Mouse (Mus musculus) cerebellum, adult 9-11 months (tissue): ENCODE data around the gene Ahcyl2.
"Not testable (repeated sequence)": the region's sequence is repeated elsewhere in the genome, so short reads cannot be mapped to it uniquely, and the experiment has no call there.

Experiments used
- DNase-seq: peaks from one replicate; pipeline ENCODE4 v3.0.0; 2022

Ahcyl2 gene

DNA sequence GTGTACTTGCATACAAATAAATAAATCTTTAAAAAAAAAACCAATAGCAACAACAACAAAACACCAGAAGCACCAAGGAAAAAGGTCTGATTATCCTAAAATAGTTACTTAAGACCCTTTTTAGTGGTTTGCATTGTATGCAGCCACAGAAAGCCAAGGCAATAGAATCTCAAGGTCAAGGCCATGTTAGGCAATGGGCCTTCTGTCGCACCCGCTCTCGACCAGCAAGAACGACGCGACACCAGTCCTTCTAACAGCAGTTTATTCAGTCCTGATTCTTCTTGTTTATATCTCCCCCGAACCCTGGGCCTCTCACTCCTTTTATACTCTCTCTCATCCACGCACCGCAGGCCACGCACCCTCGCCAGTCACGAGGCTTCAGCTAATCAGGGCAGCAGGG, 48.6 kb downstream of the Ahcyl2 start:
- DNase-seq = not testable (repeated sequence)

DNA sequence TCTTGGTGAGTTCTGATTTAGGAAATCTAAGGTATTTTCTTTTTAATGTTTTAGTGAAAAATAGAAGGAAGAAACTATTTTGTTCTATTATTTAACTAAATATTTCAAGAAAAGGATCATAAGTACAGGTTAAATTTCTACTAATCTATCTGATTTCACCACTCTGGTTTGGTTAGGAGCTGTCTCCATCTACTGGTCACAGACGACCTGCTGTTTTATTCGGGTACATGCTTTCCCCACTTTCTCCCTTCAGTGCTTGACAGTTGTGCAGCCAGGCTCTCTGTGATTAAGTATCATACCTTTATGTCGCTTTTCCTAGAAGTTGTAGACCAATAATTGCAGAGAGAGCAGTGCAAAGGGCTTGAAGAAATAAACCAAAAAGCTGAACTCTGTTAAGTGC, 51.5 kb downstream of the Ahcyl2 start:
- DNase-seq = no peak

DNA sequence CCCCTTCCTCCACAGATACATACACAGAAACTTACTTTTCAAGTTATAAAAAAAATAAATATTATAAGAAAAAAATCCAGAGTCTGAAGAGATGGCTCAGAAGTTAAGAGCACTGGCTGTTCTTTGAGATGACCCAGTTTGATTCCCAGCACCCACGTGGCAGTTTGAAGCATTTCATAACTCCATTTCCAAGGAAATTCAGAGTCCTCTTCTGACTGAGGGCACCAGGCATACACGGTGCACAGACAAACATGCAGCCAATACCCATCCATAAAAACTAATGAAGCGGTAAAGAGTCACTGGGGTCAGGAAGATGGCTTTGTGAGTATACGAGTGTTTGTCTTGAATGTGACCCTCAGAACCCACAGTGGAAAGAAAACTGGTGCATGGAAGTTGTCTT, 52.5 kb downstream of the Ahcyl2 start:
- no peak for DNase-seq

DNA sequence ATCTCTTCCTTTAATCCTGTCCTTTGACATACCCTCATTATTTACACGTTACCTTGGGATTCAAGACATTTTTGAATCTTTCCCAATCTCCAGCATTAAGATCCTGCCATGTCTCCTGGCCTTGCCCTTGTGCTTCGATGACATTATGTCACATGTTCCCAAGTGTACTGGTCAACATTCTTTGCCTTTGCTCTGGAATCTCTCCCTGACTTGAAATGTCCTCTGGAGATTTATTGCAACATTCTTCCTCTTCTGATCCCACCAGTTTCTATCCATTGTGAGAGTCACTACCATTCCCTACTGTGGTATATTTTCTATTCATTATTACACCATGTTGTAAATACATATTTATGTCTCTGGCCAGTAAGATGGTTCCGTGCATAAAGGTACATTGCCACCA, 53.1 kb downstream of the Ahcyl2 start:
- DNase-seq = no peak

DNA sequence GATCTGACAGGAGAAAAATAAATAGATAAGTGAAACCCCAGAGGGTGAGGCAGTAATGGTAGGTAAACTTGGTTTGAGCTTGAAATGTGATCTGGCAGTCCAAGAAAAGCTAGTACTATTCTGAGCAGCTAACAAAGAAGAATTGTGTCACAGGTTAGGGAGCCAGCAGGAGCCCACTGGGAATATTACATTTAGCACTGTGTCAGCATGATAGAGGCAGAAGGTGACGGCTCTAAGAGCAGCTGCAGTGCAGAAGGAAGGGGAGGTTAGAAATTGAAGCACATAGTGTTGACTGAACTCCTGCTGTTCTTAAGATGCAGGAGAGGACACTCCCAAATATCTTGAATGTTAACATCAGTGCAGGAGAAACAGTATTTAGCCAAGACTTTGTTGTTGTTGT, 54.0 kb downstream of the Ahcyl2 start:
- no peak for DNase-seq

DNA sequence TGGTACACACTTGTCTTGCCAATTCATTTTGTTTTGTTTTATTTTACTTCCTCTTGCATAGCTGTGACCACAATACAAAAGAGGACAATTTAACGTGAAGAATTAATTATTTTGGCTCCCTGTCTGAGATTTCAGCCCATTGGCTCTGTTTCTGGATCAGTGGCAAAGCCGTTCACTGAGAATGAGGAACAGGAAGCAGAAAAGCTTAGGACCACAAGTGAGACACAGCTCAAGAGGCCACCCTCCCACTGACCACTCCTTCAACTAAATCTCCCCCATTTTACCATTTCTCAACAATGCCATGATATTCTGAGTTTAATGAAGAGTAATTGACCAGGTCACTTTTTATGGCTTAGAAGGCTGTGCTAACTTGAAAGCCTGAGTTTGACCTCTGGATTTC, 57.5 kb downstream of the Ahcyl2 start:
- DNase-seq = no peak

DNA sequence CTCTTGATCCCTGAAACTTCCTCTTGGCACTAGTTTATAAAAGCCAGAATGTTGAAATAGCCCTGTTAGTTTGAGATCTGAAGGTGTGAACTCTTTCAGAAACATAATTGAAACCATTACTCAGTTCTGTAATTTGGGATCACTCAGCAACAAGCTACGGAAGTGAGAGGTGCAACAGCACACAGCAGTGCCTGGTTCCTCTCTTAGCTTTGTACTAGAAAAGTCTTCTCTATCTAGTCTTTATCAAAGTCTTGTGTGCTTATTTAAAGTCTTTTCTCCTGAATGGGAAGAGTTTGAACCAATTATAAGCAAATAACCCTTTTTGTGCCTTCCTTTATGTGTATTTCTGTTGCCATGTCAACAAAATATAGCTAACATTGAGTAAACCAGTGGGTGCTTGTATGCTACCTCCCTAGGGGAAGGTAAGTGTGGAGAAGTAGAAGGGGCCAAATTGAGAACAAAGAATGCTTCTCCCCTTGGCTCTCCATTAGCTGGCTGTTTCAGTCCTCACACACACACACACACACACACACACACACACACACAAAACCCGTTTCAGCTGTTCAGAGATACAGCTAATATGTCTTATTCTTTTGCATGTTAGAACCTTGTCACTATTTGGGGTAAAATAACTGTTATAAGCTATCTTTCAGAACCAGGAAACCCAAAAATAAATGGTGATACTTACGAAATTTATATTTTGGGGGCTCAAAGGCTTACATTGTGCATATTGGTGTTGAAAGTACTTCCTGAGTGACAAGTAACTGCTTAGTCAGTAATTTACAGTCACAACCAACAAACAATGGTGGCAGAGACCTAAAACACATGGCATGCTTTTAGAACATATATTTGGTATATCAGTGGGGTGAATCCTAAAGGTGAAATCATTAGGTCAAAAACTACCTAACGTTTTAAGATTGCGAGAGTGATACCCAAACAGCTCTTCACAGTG, 59.8 kb downstream of the Ahcyl2 start:
- no peak for DNase-seq

DNA sequence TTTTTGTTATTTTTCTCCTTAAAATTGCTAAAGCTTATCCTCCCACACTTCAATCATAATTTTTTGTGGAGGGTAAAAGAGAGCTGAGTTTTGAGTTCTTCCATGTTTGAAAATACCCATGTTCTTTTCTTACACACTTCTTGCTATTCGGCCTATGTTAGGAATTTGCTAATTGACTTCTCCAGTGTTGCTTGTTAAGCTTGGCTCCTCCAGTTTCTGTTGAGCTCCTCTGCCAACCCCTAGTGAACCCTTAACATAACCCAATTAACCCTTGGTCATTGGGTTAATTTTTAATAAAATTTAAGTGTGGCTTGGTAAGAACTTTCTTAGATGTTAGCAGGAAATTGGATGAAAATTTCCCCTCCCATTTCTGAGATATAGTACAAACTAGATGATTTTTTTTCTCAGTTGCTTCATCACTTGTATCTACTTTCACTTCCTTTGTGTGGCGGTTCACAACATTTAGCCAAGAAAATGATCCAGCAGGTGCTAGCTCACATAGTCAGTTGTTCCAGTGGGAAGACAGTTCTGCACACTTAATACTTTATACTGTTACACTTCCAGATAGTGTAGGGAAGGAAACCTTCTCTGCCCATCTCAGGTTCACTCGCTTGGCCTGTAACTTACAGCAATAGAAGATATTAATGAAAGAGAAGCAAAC, 60.9 kb downstream of the Ahcyl2 start:
- no peak for DNase-seq

DNA sequence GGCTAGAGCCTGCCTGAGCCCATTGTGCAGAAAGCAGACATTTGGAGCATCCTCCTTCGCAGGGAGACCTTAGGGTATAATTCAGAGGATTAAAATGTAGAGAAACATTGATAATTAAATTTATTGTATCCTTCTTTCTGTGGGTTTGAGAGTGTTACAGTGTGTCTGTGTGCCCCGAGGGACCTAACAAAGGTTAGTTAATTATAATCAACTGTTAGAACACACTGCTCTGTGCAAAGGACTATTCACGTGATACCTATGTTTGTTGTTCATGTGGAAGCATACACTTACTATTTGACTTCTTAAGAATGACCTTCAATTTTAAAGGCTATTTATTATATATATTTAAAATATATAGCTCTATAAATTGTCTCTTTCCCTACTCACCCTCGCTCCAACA, 64.5 kb downstream of the Ahcyl2 start:
- DNase-seq = no peak

DNA sequence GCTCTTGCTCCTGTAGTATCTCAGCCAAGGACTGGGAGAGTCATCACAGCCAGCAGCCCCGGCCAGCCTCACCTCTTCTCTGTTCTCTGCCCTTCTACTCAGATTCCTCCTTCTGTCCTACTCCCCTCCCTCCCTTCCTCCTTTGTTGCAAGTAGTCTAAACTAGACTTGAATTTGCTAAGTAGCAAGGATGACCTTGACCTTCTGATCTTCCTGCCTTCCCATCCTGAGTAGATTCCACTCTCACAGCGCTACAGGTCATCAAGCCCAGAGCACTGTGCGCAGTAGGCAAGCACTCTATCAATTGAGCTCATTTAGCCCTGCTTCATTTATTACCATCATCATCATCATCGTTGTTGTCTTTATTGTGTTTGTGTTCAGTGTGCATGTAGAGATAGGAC, 65.3 kb downstream of the Ahcyl2 start:
- DNase-seq = no peak

DNA sequence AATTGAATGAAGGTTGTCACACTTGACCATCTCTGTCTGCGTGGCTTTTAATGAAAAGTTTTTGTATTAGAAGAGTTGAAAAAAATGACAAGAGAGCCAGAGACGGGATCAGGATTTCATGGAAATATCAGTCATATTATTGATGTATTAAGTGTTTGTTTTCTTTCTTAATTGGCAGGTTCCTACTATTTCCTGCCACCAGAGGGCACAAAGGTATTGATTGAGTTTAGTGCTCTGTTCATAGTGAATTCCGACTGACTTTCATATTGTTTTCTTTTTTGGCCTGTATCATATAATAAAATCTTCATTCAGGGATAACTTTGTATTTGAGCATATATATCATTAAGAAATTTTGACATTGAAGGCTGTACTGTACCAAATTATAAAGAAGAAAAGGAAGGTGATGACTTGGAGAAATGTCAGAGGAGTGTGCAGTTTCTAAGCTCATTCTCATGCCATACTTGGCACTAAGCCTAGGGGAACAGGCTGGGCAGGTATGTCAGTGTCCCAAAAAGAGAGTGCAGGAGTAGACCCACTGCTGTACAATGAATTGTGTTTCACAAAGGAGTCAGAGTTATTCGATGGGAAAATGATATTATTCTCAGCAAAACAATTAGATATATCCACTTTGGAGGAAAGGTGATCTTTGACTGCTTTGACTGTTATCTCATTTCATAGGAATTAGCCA, 65.9 kb downstream of the Ahcyl2 start:
- DNase-seq = no peak

DNA sequence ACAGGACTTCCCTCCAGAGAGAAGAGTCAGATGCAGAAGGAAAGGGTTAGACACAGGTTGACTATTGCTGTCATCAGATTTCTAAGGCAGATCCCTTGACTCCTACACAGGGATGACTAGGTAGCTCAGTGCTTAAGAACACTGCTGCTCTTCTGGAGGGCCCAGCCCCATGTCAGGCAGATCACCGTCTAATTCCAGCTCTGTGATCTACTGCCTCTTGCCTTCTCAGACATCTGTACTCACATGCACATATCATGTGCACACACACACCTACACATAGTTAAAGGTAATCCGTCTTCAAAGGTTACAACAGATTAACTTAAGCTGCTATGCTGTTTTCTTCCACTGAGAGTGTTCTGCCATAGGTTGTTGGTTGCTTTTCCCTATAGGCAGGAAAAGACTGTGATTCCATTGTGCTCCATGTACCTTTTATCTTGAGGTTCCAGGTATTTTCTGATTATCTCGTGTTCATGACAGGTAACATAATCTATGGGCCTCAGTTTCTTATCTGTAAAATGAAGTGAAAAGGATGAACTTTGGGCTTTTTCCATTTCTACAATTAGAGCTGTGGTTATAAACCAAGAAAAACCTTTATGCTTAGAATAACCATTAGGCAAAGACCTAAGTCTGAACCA, 67.8 kb downstream of the Ahcyl2 start:
- no peak for DNase-seq

DNA sequence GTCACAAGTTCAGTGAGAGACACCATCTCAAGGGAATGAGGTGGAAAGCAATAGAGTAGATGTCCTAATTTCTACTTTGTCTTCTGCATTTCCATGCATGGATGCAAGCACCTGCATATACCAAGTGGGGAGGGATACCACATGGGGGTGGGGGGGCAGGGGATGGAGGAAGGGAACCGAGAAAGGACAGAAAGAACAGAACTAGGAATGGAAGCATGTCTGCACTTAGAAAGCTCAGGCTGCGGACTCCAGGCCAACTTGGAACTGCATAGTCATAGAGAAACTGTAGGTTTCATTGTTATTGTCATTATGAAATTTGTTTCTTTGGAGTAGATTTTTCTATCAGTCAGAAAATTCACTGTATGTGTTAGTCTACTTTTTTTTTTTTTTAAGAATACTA, 69.8 kb downstream of the Ahcyl2 start:
- DNase-seq = no peak

DNA sequence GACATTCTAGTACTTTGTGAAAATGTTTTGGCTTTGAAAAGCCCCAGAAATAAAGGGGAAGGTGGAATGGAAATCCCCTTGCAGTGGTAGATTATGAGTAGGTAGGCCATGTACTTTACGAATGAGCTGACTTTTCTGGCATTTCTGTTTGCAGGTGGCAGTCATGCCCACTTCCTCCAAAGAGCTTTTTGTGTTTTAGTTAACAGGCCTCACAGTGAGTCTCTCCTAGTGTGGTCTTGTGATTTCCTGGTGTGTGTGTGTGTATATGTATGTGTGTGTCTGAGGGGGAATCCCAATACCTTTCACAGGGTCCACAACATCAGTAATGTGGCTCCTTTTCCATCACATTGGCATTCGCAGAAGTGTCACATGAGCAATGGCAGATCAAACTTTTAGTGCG, 70.7 kb downstream of the Ahcyl2 start:
- DNase-seq = no peak

DNA sequence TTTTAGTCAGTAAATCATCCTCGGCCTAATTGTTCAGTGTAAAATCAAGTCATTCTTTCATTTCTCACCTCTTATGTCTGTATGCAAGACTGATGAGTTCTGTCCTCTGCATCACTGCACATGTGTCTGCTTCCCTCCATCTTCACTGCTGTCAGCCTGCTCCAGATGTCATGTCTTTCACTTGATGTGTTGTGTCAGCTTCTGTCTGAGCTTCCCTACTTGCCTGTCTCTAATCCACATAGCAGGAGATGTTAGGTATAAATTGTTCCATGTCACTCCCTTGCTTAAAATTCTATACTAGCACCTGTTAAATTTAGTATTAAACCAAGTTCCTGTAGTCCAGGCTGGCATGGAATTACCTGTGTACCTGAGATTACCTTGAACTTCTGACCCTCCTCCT, 72.2 kb downstream of the Ahcyl2 start:
- DNase-seq = no peak

DNA sequence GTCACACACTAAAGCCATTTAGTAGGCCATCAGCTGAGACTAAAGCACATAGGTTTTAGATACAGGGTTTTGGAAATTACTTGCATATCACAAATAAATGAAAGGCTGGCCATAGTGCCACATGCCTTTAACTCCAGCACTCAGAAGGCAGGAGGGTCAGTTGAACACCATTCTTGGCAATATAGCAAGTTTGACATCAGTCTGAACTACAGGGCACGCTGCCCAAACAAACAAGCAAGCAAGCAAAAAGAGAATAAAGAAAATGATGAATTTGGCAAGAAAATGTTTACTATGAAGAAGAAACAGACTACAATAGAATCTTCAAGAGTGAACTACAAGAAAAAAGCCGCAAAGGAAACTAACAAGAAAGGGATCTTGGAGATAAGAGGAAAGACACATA, 73.7 kb downstream of the Ahcyl2 start:
- DNase-seq = no peak

DNA sequence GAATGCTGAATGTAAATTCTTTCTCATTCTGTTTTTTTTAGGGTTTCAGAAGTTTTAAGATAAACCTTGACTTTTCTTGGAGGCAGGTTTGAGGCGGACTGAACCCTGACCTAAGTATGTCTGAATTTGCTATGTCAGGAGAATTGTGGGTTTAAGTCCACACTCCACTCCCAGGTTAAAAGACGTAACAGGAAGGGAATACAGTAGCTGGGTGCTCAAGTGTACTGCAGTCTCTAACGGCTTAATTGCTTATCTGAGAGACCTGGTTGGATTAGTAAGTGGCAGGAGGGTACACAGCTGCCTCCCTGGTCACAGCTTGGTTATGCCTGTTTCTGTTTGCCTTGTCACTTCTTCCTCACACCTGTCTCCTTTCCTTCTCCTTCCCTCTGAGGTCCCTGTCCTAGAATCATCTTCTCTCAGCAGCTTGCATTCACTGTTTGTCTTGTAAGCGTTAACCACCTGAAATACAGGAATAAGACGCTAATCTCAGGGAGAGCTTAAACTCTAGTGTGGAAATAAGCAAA, 79.9 kb downstream of the Ahcyl2 start:
- DNase-seq = no peak

DNA sequence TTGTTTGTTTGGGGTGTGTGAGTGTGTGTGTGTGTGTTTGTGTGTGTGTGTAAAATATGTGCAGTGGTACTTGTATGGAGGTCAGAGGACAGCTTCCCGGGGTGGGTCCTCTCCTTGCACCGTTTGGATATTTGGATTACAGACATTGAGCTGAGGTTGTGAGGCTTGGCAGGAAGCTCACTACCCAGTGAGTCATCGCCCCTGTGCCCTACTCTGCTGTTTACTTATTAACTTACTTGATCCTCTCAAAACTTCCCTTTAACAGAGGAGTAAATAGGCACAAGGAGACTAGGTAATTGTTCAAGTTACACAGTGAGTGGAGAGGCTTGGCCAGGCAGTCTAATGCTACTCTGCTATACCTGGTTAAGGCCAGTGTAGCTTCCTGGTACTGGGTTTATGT, 81.0 kb downstream of the Ahcyl2 start:
- no peak for DNase-seq

DNA sequence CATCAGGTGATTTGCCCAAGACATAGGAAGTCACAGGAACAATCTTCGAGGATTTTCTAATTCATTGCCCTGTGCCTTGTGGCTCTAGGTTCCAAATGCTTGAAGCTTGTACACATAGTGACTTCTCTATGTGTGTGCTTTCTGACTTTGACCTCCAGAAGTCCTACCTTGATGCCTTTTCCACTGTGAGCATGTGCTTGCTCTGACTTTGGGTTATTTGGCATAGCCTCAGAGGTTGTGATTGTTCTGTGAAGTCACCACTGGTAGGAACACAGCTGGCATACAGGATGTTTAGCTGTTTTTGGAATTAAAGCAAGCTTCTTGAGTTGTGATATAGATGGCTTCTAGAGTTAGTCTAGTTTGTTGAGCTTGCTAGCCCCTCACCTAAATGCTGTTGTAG, 82.3 kb downstream of the Ahcyl2 start:
- no peak for DNase-seq

DNA sequence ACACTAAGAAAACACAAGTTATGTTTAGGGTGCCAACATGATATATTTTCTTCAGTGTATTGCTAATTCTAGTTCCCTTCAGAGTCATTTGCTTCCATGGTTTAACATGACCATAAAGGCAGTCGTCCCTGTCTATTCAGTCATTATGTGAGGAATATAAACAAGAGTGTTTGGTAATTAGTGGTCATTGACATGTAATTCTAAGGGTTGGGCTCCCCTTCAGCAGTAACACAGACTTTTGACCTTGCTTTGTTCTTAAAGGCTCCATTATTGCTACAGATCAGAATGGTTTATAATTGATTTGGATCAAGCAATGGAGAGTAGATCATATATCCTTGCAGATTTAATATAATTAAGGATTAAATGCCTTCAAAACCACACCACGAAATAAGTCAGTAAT, 82.9 kb downstream of the Ahcyl2 start:
- DNase-seq = no peak

DNA sequence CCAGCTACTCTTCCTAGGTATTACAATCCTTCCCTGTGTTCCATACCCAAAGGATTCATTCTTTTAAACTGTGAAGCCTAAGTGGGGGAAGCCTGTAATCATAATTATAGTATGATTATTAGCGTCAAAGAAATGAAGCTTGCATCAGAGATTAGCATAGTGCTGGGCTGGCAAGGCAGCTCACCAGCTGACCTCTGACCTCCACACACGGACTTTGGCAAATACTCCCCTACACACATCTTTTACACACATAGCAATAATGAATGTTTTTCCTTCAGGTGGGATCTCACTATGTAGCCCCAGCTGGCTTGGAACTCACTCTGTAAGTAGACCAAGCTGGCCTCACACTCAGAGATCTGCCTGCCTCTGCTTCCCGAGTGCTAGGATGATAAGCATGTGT, 84.1 kb downstream of the Ahcyl2 start:
- DNase-seq = no peak

DNA sequence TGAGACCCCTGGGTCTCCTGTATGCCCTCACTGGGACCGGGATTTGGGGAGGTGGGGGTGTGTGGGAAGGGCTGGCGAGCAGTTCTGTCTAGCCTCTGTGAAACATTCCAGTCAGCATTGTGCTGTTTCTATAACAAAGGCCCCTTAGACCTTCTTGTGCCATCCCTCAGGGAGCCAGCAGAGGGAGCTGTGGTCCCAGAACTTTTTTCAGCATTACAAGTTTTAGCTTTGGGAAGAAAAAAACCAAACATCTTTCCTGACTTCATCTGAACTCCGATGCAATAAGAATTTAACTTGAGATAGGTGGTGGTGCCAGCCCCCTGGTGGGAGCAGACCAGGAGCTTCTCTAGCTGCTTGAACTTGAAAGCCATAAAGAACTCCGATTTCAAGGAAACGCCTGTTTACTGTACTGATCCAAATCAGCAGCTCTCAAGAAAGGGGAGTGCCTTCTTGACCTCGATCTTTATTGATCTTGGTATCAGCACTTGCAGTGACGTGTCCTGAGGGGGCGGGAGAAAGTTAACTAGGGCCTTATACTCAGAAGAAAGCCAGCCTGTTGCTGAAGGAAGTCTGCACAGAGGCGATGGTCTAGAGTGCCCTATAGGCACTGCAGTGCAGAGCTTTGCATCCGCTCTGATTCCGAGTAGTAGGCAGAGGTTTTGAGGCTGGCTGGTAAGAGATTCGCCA, 85.5 kb downstream of the Ahcyl2 start:
- peak; percentile 53 for DNase-seq
